Mouse (Mus musculus) liver, embryonic 16.5 days (tissue): ENCODE data around the gene Fam167b. TPM values are rescaled to one million over a fixed set of nuclear protein-coding genes. Genes with fewer than 3 reads are reported as not detected.

Experiments
- ATAC-seq: fragments of 200-750 bp; cut with Nextera tagmentation; 2 replicates; pipeline ENCODE4 v1.8.0; 2017; ENCODE audit warnings: low read depth, mild to moderate bottlenecking, moderate number of reproducible peaks, moderate library complexity
- H3K27ac ChIP-seq: fragments of 300-500 bp; sonication (generic); 2 replicates; pipeline ENCODE4 v1.5.1; 2014; ENCODE audit warnings: mild to moderate bottlenecking, low read length
- H3K27me3 ChIP-seq: fragments of 300-500 bp; sonication (generic); 2 replicates; pipeline ENCODE4 v1.6.1; 2014; ENCODE audit warnings: low read depth, low read length, mixed read lengths; ENCODE audit not compliant: control insufficient read depth, insufficient read depth
- H3K36me3 ChIP-seq: fragments of 300-500 bp; sonication (generic); 2 replicates; pipeline ENCODE4 v1.6.1; 2014; ENCODE audit warnings: mild to moderate bottlenecking; ENCODE audit not compliant: control insufficient read depth, insufficient read depth
- H3K4me1 ChIP-seq: fragments of 300-500 bp; sonication (generic); 2 replicates; pipeline ENCODE4 v1.6.1; 2014; ENCODE audit warnings: low read depth, low read length, mixed read lengths; ENCODE audit not compliant: control insufficient read depth
- H3K4me2 ChIP-seq: fragments of 300-500 bp; sonication (generic); 2 replicates; pipeline ENCODE4 v1.6.1; 2014; ENCODE audit warnings: low read depth, low read length, mixed read lengths
- H3K4me3 ChIP-seq: fragments of 300-500 bp; sonication (generic); 2 replicates; pipeline ENCODE4 v1.5.1; 2014; ENCODE audit warnings: low read depth, mild to moderate bottlenecking, low read length
- H3K9ac ChIP-seq: fragments of 300-500 bp; sonication (generic); 2 replicates; pipeline ENCODE4 v1.6.1; 2014; ENCODE audit warnings: low read depth, low read length
- H3K9me3 ChIP-seq: fragments of 300-500 bp; sonication (generic); replicated peaks from 2 replicates; pipeline ENCODE4 v1.6.1; 2016; ENCODE audit warnings: low read length; ENCODE audit not compliant: control insufficient read depth
- WGBS: fragments of 180-500 bp; shearing (Covaris S2); extraction: QIAGEN DNeasy Blood & Tissue Kit; methylation state at CpG from one replicate; pipeline ENCODE4 v1.1.7; 2014; ENCODE audit not compliant: insufficient replicate concordance; 5-methylcytosine and 5-hydroxymethylcytosine counted together
- polyA plus RNA-seq: library from polyadenylated mRNA; unstranded; fragments of >200 nt; fragmentation: Nextera tagmentation; extraction: Ambion mirVana; gene quantifications from 2 replicates; pipeline ENCODE4 v1.2.1, GENCODE M21; 2015

Gene Fam167b
- polyA plus RNA-seq, 1 experiment from 2014 or later, result 6.9 TPM

DNA sequence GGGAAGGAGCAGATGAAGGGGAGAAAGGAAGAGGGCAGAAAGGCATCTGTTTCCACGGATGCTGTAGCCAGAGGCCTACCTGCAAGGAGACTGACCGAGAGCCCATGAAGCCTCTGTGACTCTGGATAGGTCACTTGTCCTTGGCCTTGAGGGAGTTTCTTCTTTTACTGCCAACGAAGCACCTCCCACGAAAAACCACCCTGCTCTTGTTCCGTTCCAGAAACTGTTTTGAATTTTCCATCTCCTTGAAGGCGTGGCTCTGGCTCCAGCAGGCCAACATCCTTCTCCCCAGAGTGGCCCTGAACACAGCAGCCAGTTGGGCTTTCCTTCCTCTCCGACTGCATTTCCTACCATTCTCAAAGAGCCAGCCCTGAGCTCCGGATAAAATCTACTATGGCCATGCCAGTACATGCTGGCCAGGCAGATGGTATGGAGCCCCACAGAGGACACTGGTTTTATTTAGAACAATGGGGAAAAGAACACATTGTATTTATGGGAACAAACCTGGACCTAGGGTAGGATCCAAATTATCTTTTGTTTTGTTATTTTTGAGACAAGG is 43.0 kb upstream of the Fam167b start:
- H3K27me3 ChIP-seq, result no peaks in the 10 kb centered on the region
- ATAC-seq, result no peak
- no peak overlapping the region for H3K27ac ChIP-seq
- no peak overlapping the region for H3K9ac ChIP-seq
- no peaks in the 10 kb centered on the region for H3K9me3 ChIP-seq
- H3K4me2 ChIP-seq, result no peak overlapping the region
- H3K4me1 ChIP-seq, result peaks cover 44% of the 10 kb centered on the region
- H3K4me3 ChIP-seq, result no peak overlapping the region
- no peaks in the 10 kb centered on the region for H3K36me3 ChIP-seq
- 73% methylated on average over 8 of the region's 8 CpGs for WGBS

DNA sequence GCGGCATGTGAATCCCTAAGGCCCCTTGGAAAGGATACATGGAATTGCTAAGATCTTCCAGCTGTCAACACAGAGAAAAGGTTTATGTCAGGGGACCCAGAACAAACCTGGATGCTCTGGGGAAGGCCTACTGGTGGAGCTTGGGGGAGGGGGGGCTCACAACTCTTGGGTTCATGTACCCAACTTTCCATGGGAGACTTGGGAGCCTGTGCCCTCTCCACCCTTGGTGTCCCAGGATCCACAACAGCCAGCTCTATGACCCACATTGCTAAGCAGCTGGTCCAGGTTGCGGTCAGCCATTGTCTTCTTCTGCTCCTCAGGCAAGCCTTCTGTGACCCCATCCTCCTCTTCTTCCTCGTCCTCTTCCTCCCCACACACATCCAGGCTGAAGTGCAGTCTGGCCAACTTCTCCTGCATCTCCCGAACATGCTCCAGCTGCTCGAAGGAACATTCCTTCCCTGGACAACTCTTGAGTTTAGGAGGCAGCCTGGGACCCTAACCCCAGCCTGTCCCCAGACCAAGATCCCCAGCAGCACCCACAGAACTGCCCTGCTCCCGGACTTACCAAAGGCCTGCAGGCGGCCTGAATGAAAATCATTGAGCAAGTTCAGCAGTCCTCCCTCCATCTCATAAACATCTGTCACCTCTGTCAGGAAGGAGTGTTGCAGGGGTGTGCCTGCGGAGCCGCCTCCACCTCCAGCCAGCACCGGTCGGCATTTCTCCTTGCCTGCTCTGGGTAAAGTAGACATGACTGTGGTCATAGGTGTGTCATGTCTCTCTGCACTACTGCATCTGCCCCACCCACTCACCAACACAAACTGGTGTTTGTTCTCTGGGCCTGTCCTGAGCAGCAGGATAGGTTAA is 42.3 kb upstream of the Fam167b start:
- WGBS, result 79% methylated on average over 11 of the region's 11 CpGs
- Histone ChIP-seq H3K4me1 (peaks cover 41% of the 10 kb centered on the region), H3K4me3 (no peak overlapping the region)

DNA sequence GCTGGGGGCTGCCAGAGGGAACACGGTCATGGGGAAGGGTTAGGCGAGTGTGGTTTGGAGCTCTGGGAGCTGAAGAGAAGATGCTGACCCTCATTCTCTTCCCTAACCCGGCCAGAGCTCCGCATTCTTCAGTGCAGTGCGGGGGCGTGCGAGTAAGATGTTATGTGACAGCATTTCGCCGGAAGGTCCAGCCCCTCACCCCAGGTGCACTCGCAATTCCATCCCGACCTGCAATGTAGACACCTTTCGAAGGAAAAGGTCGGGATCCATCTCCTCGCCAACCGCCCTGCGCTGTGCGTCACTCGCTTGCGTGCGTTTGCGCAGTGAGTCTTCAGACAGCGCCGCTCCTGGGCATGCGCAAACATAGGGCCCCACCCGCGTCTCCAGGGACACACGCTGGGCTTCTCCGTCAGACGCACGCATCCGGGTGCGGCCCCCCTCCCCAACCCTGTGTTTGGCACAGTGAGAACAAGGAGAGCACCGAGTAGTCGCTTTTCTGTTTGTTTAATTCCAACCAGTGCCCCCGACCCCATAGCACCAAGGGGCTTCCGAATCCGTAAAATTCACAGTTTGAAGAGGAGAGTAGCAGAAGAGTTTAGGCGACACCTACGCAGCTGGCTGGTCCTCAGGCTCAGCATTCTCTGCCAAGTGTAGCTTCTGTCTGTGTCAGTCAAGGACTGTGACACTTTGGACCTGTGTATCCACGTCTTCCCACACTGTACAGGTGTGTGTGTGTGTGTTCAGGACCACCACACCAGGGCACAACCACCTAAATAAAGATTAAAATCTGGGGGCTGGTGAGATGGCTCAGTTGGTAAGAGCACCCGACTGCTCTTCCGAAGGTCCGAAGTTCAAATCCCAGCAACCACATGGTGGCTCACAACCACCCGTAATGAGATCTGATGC is 40.7 kb upstream of the Fam167b start, which contains the start of gene Iqcc:
Iqcc (minus strand) TSS at position 314 of the 906 bp plus-strand sequence.
- Histone ChIP-seq H3K9ac (peak within 1 kb of the TSS; percentile 79), H3K4me3 (peak within 1 kb of the TSS; percentile 76), H3K36me3 (no peaks in the 10 kb centered on the region), H3K27me3 (no peaks in the 10 kb centered on the region), H3K4me2 (peak within 1 kb of the TSS; percentile 94), H3K4me1 (peaks cover 25% of the 10 kb centered on the region), H3K9me3 (no peaks in the 10 kb centered on the region), H3K27ac (peak within 1 kb of the TSS; percentile 78)
- peak; percentile 92 for ATAC-seq
- 4% methylated on average over 43 of the region's 44 CpGs for WGBS

More for the DNA sequence above, 42.3 kb upstream of the Fam167b start:
- no peaks in the 10 kb centered on the region for H3K9me3 ChIP-seq
- H3K9ac ChIP-seq, result no peak overlapping the region
- H3K27ac ChIP-seq, result no peak overlapping the region
- H3K36me3 ChIP-seq, result no peaks in the 10 kb centered on the region
- H3K27me3 ChIP-seq, result no peaks in the 10 kb centered on the region
- H3K4me2 ChIP-seq, result no peak overlapping the region
- no peak for ATAC-seq

GRCm38 (mm10) chr4:129618031-129618430 is 39.7 kb upstream of the Fam167b start:
- Histone ChIP-seq H3K9me3 (no peaks in the 10 kb centered on the region), H3K4me2 (peak overlapping the region; percentile 94), H3K4me3 (peak overlapping the region; percentile 76), H3K36me3 (no peaks in the 10 kb centered on the region), H3K27ac (no peak overlapping the region), H3K27me3 (no peaks in the 10 kb centered on the region), H3K4me1 (peaks cover 19% of the 10 kb centered on the region), H3K9ac (peak overlapping the region; percentile 79)
- no peak for ATAC-seq
- 75% methylated on average over 5 of the region's 5 CpGs for WGBS

- Histone ChIP-seq H3K9ac (no peak overlapping the region), H3K27me3 (no peaks in the 10 kb centered on the region), H3K9me3 (no peaks in the 10 kb centered on the region), H3K4me1 (peaks cover 14% of the 10 kb centered on the region), H3K4me2 (no peak overlapping the region), H3K27ac (no peak overlapping the region), H3K36me3 (no peaks in the 10 kb centered on the region), H3K4me3 (no peak overlapping the region)
- no peak for ATAC-seq
- 88% methylated on average over 7 of the region's 7 CpGs for WGBS
These were observed 38.8 kb upstream of the Fam167b start for GRCm38 (mm10) chr4:129617121-129617641.

DNA sequence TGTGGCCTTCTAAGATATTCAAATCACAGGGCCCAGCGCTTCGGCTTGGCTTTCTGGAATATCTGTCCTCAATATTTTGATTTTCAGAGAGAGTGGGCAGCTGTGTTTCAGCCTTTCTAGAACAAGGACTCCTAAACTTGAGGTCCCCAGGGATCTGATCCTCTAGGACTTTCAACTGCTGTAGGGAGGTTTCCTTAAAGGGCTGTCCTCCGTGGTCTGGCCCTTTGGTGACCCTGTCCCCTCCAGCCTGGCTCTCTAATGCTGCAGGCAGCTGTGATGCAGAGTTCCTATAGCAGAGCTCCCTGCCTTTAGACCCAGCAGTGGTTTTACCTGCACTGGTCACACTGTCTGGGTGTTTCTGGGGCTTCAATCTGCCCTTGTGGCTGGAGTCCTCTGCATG is 38.3 kb upstream of the Fam167b start:
- no peak overlapping the region for H3K4me2 ChIP-seq
- H3K36me3 ChIP-seq, result no peaks in the 10 kb centered on the region
- H3K9me3 ChIP-seq, result no peaks in the 10 kb centered on the region
- H3K9ac ChIP-seq, result no peak overlapping the region
- H3K27me3 ChIP-seq, result no peaks in the 10 kb centered on the region
- H3K4me1 ChIP-seq, result peaks cover 14% of the 10 kb centered on the region
- no peak for ATAC-seq
- H3K27ac ChIP-seq, result no peak overlapping the region
- no peak overlapping the region for H3K4me3 ChIP-seq
- 85% methylated on average over 3 of the region's 3 CpGs for WGBS

GRCm38 (mm10) chr4:129615801-129616290 is 37.5 kb upstream of the Fam167b start:
- peaks cover 14% of the 10 kb centered on the region for H3K4me1 ChIP-seq
- ATAC-seq, result no peak
- no peaks in the 10 kb centered on the region for H3K27me3 ChIP-seq

GRCm38 (mm10) chr4:129614093-129614492 is 35.7 kb upstream of the Fam167b start, which contains the start of gene Dcdc2b:
Gene Dcdc2b, minus strand, starts transcription at chr4:129614257.
- ATAC-seq, result no peak

More at GRCm38 (mm10) chr4:129615801-129616290, 37.5 kb upstream of the Fam167b start:
- Histone ChIP-seq H3K36me3 (no peaks in the 10 kb centered on the region), H3K4me3 (no peak overlapping the region), H3K9me3 (no peaks in the 10 kb centered on the region), H3K4me2 (no peak overlapping the region), H3K27ac (no peak overlapping the region), H3K9ac (no peak overlapping the region)
- 75% methylated on average over 9 of the region's 9 CpGs for WGBS

More at GRCm38 (mm10) chr4:129614093-129614492, 35.7 kb upstream of the Fam167b start, which contains the start of gene Dcdc2b:
- 77% methylated on average over 6 of the region's 6 CpGs for WGBS
- Histone ChIP-seq H3K9me3 (no peaks in the 10 kb centered on the region), H3K27ac (no peak within 1 kb of the TSS), H3K4me2 (no peak within 1 kb of the TSS), H3K36me3 (peaks cover 5% of the 10 kb centered on the region; the same call in 1 of the 2 replicates), H3K4me3 (no peak within 1 kb of the TSS), H3K4me1 (peaks cover 11% of the 10 kb centered on the region), H3K9ac (no peak within 1 kb of the TSS), H3K27me3 (no peaks in the 10 kb centered on the region)
